Mouse (Mus musculus) frontal cortex, adult (tissue): Measurements from ENCODE around the gene Cnbp.

Experiments
- ATAC-seq: cut with Nextera tagmentation; 2 replicates; pipeline ENCODE4 v1.9.2; 2017; ENCODE audit warnings: mild to moderate bottlenecking, moderate library complexity, mixed read lengths; ENCODE audit not compliant: low TSS enrichment

Gene Cnbp

GRCm38 (mm10) chr6:87850155-87850899 lies 579 bp downstream of the Cnbp start:
- ATAC-seq, result peak; percentile 62

GRCm38 (mm10) chr6:87849780-87850154 lies 1.1 kb downstream of the Cnbp start:
- no peak for ATAC-seq

GRCm38 (mm10) chr6:87846813-87847212 lies 4.1 kb downstream of the Cnbp start:
- no peak for ATAC-seq

- no peak for ATAC-seq
Observed at GRCm38 (mm10) chr6:87845031-87845695, 5.7 kb downstream of the Cnbp start.

GRCm38 (mm10) chr6:87842254-87842653 lies 8.7 kb downstream of the Cnbp start:
- no peak for ATAC-seq

GRCm38 (mm10) chr6:87841635-87842034 lies 9.3 kb downstream of the Cnbp start:
- ATAC-seq, result no peak

- ATAC-seq, result no peak
Observed at GRCm38 (mm10) chr6:87839797-87840341, 11.0 kb downstream of the Cnbp start.

GRCm38 (mm10) chr6:87838551-87839197 lies 12.2 kb downstream of the Cnbp start, which contains the start of gene Isy1:
TSS of gene Isy1 (minus strand) at chr6:87838798.
- peak; percentile 94 for ATAC-seq

- no peak for ATAC-seq
Observed at GRCm38 (mm10) chr6:87835695-87836094, 15.2 kb downstream of the Cnbp start, which contains the start of gene Gm45140. TSS of gene Gm45140 (minus strand) at chr6:87835795.

- ATAC-seq, result no peak
Observed at GRCm38 (mm10) chr6:87820366-87820765, 30.5 kb downstream of the Cnbp start.

GRCm38 (mm10) chr6:87814486-87814885 lies 36.4 kb downstream of the Cnbp start:
- ATAC-seq, result no peak

- ATAC-seq, result no peak
Observed at GRCm38 (mm10) chr6:87812656-87813055, 38.2 kb downstream of the Cnbp start.

- peak; percentile 88 for ATAC-seq
Observed at GRCm38 (mm10) chr6:87811675-87812338, 39.1 kb downstream of the Cnbp start, which contains the start of gene Rab43. TSS of gene Rab43 (minus strand) at chr6:87812164.

- peak; percentile 50 for ATAC-seq
Observed at GRCm38 (mm10) chr6:87810713-87811669, 39.9 kb downstream of the Cnbp start.

GRCm38 (mm10) chr6:87810311-87810710 lies 40.6 kb downstream of the Cnbp start:
- no peak for ATAC-seq

- ATAC-seq, result no peak
Observed at GRCm38 (mm10) chr6:87809651-87810161, 41.2 kb downstream of the Cnbp start.

- ATAC-seq, result no peak
Observed at GRCm38 (mm10) chr6:87809144-87809543, 41.8 kb downstream of the Cnbp start.

GRCm38 (mm10) chr6:87808521-87808920 lies 42.4 kb downstream of the Cnbp start:
- no peak for ATAC-seq

- ATAC-seq, result no peak
Observed at GRCm38 (mm10) chr6:87807735-87808440, 43.0 kb downstream of the Cnbp start.

GRCm38 (mm10) chr6:87806857-87807256 lies 44.0 kb downstream of the Cnbp start:
- no peak for ATAC-seq
